Mouse (Mus musculus): ENCODE measurements at regions not wholly inside any gene's neighbourhood (a gene's known extent, or its start where the extent isn't known, plus 50 kb on each side); places are given as distances from the start of the nearest gene placed in this dataset.

DNA sequence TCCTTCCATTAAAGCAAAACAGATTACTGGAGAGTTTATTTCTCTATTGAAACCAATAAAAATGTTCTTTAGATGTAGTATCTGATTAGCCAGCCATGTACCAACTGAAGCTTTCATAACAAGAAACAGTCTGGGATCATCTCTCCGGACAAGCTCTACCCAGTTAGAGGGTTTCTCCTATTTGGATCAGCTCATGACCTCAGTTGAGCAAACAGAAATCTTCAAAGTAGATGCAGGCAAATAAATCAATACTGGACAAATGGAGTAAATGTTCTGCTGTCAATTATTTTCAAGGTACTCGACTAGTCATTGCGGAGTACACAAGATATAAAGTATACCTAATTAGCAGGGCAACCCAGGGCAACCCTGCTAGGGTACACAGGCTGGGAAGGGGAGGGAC, 67.4 kb downstream of the Avpr1a start:
- DNase-seq (ENCODE audit: low read depth, low spot score): no peak
- in situ Hi-C loops (cut with MboI; ENCODE audit: low sequenced_read_pairs in 2 of 2, unreplicated experiment in 2 of 2): no loop called here
- Histone ChIP-seq H3K4me3 (ENCODE audit: insufficient read depth in 1 of 2, low read depth in 1 of 2, low read length in 2 of 2, poor library complexity in 1 of 2, severe bottlenecking in 1 of 2) (no peak overlapping the region), H3K9me3 (ENCODE audit: control insufficient read depth, insufficient read depth, low read depth, low read length) (peaks cover 5% of the 10 kb centered on the region; the same call in 1 of the 2 replicates), H3K4me1 (ENCODE audit: control insufficient read depth in 2 of 2, insufficient read depth in 2 of 2, low read length in 2 of 2, poor library complexity in 1 of 2) (no peaks in the 10 kb centered on the region), H3K9ac (ENCODE audit: insufficient read depth, low read depth, low read length, poor library complexity, severe bottlenecking) (no peak overlapping the region), H3K36me3 (ENCODE audit: control insufficient read depth, insufficient read depth, low read length, poor library complexity, severe bottlenecking) (no peaks in the 10 kb centered on the region), H3K27ac (ENCODE audit: insufficient read depth, low read depth, low read length, poor library complexity, severe bottlenecking) (no peak overlapping the region)
- TF ChIP-seq ZC3H11A (IDR thresholded peaks at IDR 0.05; ENCODE audit: borderline replicate concordance, low read depth, low read length): no peak
- TF ChIP-seq ZNF384 (IDR thresholded peaks at IDR 0.05; ENCODE audit: low read depth, low read length): no peak
- TF ChIP-seq CHD2 (IDR thresholded peaks at IDR 0.05; ENCODE audit: low read depth, low read length): no peak
- TF ChIP-seq HCFC1 (IDR thresholded peaks at IDR 0.05; ENCODE audit: borderline replicate concordance, insufficient read depth, low read length): no peak

DNA sequence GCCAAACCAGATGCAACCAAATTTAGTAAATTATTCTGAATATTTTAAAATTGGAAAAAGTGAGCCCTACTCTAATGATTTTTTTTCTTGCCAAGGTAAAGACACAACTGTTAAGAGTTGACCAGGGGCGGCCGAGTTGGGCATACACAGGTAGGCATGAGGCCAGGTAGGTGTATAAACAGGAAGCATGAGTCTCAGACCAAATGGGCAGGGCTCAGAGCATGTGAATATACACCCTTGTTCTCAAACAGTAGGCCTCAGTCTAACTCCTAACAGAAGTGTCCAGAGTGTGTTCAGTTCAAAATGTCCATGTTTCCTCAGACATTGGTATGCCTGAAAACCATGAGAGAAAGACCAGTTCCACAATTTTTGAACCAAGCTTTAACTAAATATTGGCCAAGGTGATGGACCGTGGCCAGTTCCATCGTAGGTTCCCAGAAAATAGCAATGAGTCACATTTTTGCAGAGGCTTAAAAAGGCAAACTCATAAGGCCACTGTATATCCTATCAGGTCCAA, 71.0 kb downstream of the Avpr1a start:
- Histone ChIP-seq H3K9ac (ENCODE audit: insufficient read depth, low read depth, low read length, poor library complexity, severe bottlenecking) (no peak overlapping the region), H3K27ac (ENCODE audit: insufficient read depth, low read depth, low read length, poor library complexity, severe bottlenecking) (no peak overlapping the region), H3K4me1 (ENCODE audit: control insufficient read depth in 2 of 2, insufficient read depth in 2 of 2, low read length in 2 of 2, poor library complexity in 1 of 2) (no peaks in the 10 kb centered on the region), H3K36me3 (ENCODE audit: control insufficient read depth, insufficient read depth, low read length, poor library complexity, severe bottlenecking) (no peaks in the 10 kb centered on the region), H3K9me3 (ENCODE audit: control insufficient read depth, insufficient read depth, low read depth, low read length) (no peaks in the 10 kb centered on the region; the same call in 1 of the 2 replicates), H3K4me3 (ENCODE audit: insufficient read depth in 1 of 2, low read depth in 1 of 2, low read length in 2 of 2, poor library complexity in 1 of 2, severe bottlenecking in 1 of 2) (no peak overlapping the region)
- no peak for TF ChIP-seq ZC3H11A (IDR thresholded peaks at IDR 0.05; ENCODE audit: borderline replicate concordance, low read depth, low read length)
- no peak for TF ChIP-seq HCFC1 (IDR thresholded peaks at IDR 0.05; ENCODE audit: borderline replicate concordance, insufficient read depth, low read length)
- no peak for TF ChIP-seq ZNF384 (IDR thresholded peaks at IDR 0.05; ENCODE audit: low read depth, low read length)
- no peak for TF ChIP-seq MAFK (IDR thresholded peaks at IDR 0.05; ENCODE audit: insufficient read depth, low read depth, low read length)
- no peak for TF ChIP-seq CHD2 (IDR thresholded peaks at IDR 0.05; ENCODE audit: low read depth, low read length)
- DNase-seq (ENCODE audit: low read depth, low spot score): no peak
- in situ Hi-C loops (cut with MboI; ENCODE audit: low sequenced_read_pairs in 2 of 2, unreplicated experiment in 2 of 2): no loop called here

DNA sequence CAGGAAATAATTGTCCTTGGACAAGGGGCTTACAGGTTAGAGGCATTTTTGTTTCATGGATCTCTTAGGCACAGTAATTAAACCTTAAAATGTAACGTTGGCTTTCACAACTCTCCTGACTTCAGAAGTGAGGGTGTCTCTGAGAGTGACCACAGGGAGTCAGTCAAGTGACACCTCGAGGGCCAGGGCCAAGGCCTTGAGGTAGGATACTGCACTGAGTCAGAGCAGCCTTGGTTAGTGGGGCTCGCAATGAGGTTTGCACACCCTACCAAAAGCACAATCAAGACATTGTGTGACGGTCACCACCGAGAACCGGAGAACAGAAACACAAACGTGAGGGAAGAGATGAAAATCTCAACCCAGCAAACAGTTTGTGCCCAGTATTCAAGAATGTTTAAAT, 71.7 kb downstream of the Avpr1a start:
- Histone ChIP-seq H3K9me3 (ENCODE audit: control insufficient read depth, insufficient read depth, low read depth, low read length) (no peaks in the 10 kb centered on the region), H3K27ac (ENCODE audit: insufficient read depth, low read depth, low read length, poor library complexity, severe bottlenecking) (no peak overlapping the region), H3K4me3 (ENCODE audit: insufficient read depth in 1 of 2, low read depth in 1 of 2, low read length in 2 of 2, poor library complexity in 1 of 2, severe bottlenecking in 1 of 2) (no peak overlapping the region), H3K36me3 (ENCODE audit: control insufficient read depth, insufficient read depth, low read length, poor library complexity, severe bottlenecking) (no peaks in the 10 kb centered on the region), H3K9ac (ENCODE audit: insufficient read depth, low read depth, low read length, poor library complexity, severe bottlenecking) (no peak overlapping the region), H3K4me1 (ENCODE audit: control insufficient read depth in 2 of 2, insufficient read depth in 2 of 2, low read length in 2 of 2, poor library complexity in 1 of 2) (no peaks in the 10 kb centered on the region)
- in situ Hi-C loops (cut with MboI; ENCODE audit: low sequenced_read_pairs in 2 of 2, unreplicated experiment in 2 of 2): loop anchor here (10.0 kb wide), 1 partner anchor 415 kb away; no protein-coding TSS in a partner anchor
- DNase-seq (ENCODE audit: low read depth, low spot score): no peak
- TF ChIP-seq MAFK (IDR thresholded peaks at IDR 0.05; ENCODE audit: insufficient read depth, low read depth, low read length): no peak
- TF ChIP-seq HCFC1 (IDR thresholded peaks at IDR 0.05; ENCODE audit: borderline replicate concordance, insufficient read depth, low read length): no peak

DNA sequence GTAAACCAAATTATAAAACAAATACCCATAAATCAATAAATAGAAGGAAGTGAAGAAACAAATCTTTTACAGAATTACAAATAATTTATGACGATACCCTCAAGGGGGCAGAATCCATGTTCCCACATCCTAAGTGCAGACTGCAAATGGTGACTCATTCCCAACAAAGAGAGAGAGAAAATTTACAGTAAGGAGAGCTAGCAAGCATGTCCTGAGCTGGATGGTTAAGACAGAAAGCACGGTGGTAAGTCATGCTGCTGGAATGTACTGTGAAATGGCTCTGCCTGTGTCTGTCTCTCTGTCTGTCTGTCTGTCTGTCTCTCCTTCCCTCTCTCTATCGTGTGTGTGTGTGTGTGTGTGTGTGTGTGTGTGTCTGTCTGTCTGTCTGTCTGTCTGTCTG, 74.3 kb downstream of the Avpr1a start:
- TF ChIP-seq MAFK (IDR thresholded peaks at IDR 0.05; ENCODE audit: insufficient read depth, low read depth, low read length): no peak
- no peak for TF ChIP-seq ZC3H11A (IDR thresholded peaks at IDR 0.05; ENCODE audit: borderline replicate concordance, low read depth, low read length)
- no peak for TF ChIP-seq HCFC1 (IDR thresholded peaks at IDR 0.05; ENCODE audit: borderline replicate concordance, insufficient read depth, low read length)
- no peak for TF ChIP-seq ZNF384 (IDR thresholded peaks at IDR 0.05; ENCODE audit: low read depth, low read length)
- no peak for TF ChIP-seq CHD2 (IDR thresholded peaks at IDR 0.05; ENCODE audit: low read depth, low read length)
- Histone ChIP-seq H3K36me3 (ENCODE audit: control insufficient read depth, insufficient read depth, low read length, poor library complexity, severe bottlenecking) (no peaks in the 10 kb centered on the region), H3K4me3 (ENCODE audit: insufficient read depth in 1 of 2, low read depth in 1 of 2, low read length in 2 of 2, poor library complexity in 1 of 2, severe bottlenecking in 1 of 2) (no peak overlapping the region), H3K9ac (ENCODE audit: insufficient read depth, low read depth, low read length, poor library complexity, severe bottlenecking) (no peak overlapping the region), H3K27ac (ENCODE audit: insufficient read depth, low read depth, low read length, poor library complexity, severe bottlenecking) (no peak overlapping the region), H3K9me3 (ENCODE audit: control insufficient read depth, insufficient read depth, low read depth, low read length) (no peaks in the 10 kb centered on the region), H3K4me1 (ENCODE audit: control insufficient read depth in 2 of 2, insufficient read depth in 2 of 2, low read length in 2 of 2, poor library complexity in 1 of 2) (no peaks in the 10 kb centered on the region; a peak in 1 of 4 replicates)
- in situ Hi-C loops (cut with MboI; ENCODE audit: low sequenced_read_pairs in 2 of 2, unreplicated experiment in 2 of 2): loop anchor here (10.0 kb wide), 1 partner anchor 418 kb away; no protein-coding TSS in a partner anchor
- no peak for DNase-seq (ENCODE audit: low read depth, low spot score)

DNA sequence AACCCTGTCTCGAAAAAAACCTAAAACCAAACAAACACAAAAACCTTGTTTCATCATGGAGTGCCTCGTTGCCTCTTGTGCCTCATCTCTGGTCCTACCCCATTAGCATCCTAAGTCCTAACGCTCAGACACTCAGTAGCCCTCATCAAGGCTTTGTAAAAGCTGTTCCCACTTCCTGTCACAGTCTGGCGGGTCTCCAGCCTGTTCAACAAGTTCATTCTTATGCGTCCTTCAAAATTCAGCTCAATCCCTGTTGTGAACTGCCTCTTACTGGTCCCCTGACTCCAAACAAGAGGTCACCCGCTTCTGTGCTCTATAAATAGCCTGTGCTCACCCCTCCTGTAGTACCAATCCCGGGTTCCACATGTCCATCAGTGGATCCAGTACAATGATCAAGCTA, 77.1 kb downstream of the Avpr1a start:
- no peaks in the 10 kb centered on the region for H3K9me3 ChIP-seq (ENCODE audit: control insufficient read depth, insufficient read depth, low read depth, low read length)
- in situ Hi-C loops (cut with MboI; ENCODE audit: low sequenced_read_pairs in 2 of 2, unreplicated experiment in 2 of 2): loop anchor here (10.0 kb wide), 1 partner anchor 421 kb away; no protein-coding TSS in a partner anchor
- TF ChIP-seq HCFC1 (IDR thresholded peaks at IDR 0.05; ENCODE audit: borderline replicate concordance, insufficient read depth, low read length) (no peak), ZC3H11A (IDR thresholded peaks at IDR 0.05; ENCODE audit: borderline replicate concordance, low read depth, low read length) (no peak), CHD2 (IDR thresholded peaks at IDR 0.05; ENCODE audit: low read depth, low read length) (no peak), MAFK (IDR thresholded peaks at IDR 0.05; ENCODE audit: insufficient read depth, low read depth, low read length) (no peak), ZNF384 (IDR thresholded peaks at IDR 0.05; ENCODE audit: low read depth, low read length) (no peak)
- no peaks in the 10 kb centered on the region for H3K36me3 ChIP-seq (ENCODE audit: control insufficient read depth, insufficient read depth, low read length, poor library complexity, severe bottlenecking)
- H3K9ac ChIP-seq (ENCODE audit: insufficient read depth, low read depth, low read length, poor library complexity, severe bottlenecking): no peak overlapping the region
- H3K4me1 ChIP-seq (ENCODE audit: control insufficient read depth in 2 of 2, insufficient read depth in 2 of 2, low read length in 2 of 2, poor library complexity in 1 of 2): peaks cover 0 to 2% of the 10 kb centered on the region in 2 experiments; a peak in 2 of 4 replicates
- H3K4me3 ChIP-seq (ENCODE audit: insufficient read depth in 1 of 2, low read depth in 1 of 2, low read length in 2 of 2, poor library complexity in 1 of 2, severe bottlenecking in 1 of 2): no peak overlapping the region
- no peak for DNase-seq (ENCODE audit: low read depth, low spot score)
- H3K27ac ChIP-seq (ENCODE audit: insufficient read depth, low read depth, low read length, poor library complexity, severe bottlenecking): no peak overlapping the region

All from ES-E14 (cell line).